Mouse (Mus musculus) 3134 (cell line): ENCODE results near the gene Fam49a.
"Not testable (repeated sequence)": the region's sequence is repeated elsewhere in the genome, so short reads cannot be mapped to it uniquely, and the experiment has no call there.

Experiments used
- DNase-seq: peaks from one replicate; pipeline ENCODE4 v3.0.0-alpha.2; 2011; ENCODE audit warnings: low spot score; ENCODE audit not compliant: insufficient read length; ENCODE audit errors: extremely low read depth

Gene Fam49a

DNA sequence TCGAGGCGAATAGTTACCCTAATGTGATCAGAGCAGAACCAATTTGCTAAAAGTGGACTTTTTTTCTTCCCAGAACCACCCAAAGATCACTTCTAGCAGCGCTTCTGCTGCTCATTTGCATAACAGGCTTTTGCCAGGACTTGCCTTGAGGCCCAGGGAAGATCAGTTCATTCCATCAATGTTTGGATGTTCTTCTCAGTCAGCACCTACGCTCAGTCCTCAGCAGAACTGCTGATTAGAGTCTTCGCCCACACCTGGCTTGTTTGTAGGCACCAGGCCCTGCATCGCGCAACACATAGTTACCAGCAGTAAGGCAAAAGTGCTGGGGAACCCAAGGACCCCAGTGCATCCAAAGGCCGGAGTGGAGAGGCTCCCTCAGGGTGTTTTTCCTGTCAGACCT, 45.3 kb downstream of the Fam49a start:
- DNase-seq: no peak

DNA sequence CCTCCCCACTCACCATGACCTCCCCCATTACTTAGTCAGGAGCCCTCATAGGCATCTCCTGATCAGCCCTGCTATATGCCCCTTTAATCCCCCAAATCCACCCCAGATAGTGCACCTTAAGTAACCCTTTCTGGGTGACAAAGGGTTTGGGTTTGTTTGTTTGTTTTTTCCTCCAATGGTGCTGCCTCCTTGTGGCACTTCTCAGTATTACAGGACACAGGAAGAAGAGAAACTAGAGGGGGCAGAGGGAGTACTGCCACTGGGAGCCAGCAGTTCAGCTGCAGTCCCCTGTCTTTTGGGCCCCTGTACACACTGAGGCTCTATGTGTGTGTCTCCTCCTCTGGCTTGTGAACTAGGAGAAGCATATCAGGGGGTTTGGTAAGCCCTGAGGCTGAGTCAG, 51.5 kb downstream of the Fam49a start:
- DNase-seq: no peak

DNA sequence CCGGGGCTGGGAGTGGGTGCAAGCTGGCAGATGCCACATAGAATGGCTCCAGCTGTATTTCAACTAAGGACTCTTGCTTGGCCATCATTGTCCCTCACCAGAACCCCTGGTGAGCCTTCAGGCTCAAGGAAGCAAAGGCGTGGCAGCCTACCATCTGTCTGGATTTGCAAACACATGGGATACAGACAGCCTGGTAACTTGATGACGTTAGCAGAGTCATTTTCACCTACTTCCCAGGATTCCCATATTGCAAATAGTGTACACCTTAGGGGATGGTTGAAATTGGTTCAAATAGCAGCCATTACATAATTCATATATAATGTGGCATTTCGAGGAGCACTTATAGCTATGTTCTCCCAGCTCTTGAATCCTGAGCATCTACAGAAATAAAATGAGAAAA, 52.0 kb downstream of the Fam49a start:
- DNase-seq: no peak

DNA sequence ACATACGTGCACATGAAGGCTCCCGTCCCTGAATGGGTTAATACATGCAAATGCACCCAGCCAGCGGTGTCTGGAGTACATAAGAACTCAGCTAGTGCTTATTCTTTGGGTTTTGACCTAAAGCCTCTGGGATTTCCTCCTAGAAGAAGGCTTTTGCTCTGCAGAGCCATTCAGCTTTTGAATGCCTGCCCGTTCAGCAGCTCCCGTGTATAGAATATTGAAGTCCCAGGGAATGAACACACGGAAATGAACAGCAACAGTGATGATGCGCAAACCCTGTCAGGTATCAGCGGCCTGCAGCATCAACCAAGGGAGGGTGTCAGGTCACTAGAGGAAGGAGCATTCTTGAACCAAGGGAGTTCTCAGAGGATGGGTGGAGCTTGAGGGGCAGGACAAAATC, 52.4 kb downstream of the Fam49a start:
- DNase-seq: no peak

DNA sequence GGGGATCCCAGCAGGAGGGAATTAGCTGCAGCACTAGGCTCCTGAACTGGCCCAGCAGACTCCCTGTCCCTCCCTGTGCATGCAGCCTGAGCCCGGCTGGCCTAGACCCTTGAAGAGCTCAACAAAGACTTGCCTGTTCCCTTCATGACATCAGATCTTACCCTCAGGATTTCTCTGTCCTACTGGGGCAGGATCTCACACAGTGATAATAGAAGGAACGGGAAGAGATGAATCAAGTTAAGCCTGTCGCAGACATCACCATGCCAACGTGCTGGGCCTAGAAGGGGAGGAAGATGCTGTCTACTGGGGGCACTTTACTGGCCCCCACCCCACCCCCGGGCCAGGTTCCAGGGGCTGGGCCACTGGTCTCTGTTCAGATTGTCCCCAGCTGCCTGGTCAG, 53.1 kb downstream of the Fam49a start:
- DNase-seq: no peak

DNA sequence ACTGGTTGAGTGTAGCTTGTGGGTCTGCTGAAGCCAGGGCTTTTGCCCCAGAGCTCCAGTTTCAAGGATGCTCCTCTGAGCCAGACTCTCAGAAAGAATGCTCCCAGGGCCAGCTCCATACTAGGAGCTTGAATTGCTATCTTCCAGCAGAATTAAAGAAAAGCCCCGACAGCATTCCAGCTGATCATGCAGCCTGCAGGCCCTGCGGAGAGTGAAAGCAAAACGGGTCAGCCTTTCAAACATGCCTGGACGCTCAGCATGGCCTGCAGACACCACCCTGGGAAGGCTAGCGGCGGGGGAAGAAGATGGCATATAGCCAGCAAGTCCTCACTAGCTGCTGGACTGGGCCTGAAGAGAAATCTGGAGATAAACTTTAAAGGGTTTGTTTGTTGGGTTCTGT, 55.0 kb downstream of the Fam49a start:
- DNase-seq: no peak

DNA sequence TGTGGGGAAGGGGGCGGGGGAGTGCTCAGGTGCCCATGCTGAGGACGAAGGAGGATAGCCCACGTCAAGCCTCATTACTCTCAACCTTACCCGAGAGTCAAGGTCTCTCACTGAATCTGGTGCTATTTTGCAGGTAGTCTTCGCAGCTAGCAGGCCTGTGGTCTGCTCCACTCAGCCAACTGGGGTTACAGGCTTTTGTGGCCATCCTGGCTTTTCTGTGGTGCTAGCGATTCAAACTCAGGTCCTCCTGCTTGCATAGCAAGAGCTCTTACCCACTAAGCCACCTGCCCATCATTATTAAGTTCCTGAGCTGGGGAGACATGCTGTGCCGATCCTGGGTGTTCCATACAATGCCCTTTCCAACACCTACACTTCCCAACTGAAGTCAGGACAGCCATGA, 55.7 kb downstream of the Fam49a start:
- DNase-seq: no peak

DNA sequence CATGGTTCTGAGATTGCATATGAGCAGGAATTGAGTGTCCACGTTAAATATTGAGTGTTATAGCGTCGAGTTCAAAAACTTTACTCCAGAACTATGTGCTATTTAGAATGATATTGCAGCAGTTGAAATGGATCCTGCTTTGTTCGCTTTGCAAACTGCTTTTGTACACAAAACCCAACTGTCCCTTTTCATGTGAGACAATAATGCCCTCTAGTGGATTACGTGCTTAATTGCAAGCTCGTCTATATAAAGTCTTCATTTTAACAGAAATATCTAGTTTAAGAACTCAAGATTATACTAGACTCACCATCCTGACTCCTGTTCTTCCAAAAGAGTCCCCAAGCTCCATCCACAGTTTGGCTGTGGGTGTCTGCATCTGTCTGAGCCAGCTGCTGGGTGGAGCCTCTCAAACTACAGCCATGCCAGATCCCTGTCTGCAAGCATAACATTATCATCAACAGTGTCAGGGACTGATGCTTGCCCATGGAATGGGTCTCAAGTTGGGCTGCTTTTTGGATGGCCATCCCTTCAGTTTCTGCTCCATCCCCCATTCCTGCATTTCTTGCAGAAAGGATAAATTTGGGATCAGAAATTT, 56.3 kb downstream of the Fam49a start:
- no peak for DNase-seq

DNA sequence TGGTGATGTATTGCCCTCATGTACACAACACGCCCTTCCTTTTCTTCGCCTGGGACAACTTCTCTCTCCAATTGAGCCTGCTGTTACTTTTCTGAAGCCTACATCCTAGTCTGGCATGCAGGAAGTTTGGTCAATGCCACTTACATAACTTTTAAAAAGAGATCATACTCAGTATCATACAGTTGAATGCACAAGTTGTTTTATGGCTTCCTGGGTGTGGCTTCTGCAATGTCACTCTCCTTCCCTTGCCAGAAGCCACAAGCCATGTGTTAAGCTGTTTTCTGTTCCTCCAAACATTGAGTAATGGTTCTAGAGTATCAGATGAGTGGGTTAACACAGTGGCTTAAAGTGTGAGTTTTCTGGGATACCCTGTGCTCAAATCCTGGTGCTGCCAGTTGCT, 58.8 kb downstream of the Fam49a start:
- DNase-seq: no peak

DNA sequence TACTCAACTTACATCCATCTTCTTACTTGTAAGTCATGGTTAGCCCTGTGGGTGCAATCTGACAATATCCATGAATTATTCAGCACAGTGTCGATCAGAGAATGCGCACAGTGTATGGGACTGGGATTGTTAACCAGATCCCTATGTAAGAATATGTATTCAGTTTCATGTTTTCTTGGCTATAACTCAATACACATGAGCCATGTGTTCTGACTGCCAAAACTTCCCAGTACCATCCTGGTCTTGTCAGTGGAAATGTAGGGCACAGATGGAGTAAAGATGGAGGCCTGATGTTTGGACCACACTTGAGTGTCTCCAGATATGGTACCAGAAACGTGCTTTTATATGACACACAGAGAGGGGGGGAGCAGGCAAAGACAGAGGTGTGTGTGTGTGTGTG, 59.2 kb downstream of the Fam49a start:
- no peak for DNase-seq

DNA sequence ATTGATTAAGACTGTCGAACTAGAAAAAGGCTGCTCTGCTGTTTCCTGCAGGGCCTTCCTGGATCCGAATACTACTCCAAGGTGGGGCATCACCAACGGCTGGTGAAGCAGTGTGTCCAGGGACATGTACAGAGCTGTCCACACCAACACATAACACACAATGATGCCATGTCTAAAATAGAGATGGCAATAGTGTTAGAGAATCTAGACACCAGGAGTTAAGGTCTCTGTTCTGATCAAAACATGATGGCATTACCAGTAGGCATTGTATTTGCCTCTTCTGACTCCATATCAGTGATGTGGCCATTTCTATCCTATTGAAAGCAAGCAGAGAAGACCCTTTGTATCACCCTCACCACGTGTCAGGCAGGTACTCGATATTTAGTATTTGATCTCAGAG, 61.1 kb downstream of the Fam49a start:
- no peak for DNase-seq

DNA sequence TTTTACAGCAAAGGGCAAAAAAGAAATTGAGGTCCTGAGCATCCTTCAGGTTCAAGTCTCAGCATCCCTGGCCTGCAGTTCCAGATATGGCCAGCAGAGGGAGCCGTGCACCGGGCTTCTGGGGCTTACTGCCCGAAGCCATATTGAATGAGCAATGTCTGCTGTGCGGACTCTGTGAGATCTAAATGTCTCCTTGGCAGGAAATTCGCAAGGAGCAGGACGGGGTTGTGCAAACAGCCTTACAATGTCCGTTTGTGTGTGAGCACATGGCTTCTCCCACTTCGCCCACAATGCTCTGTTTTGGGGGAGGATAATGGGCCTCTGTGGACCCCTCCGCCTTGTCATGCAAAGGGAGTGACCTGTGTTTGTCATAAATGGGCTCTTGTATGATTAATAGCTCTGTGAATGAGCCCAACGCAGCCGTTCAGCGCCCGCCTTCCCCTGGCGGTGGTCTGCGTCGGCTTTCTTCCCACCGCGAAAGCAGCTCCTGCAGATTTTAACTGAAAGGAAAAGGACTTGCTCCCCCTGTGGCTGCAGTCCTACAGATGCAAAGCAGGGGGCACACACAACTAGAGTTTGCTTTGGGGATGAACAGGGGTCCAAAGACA, 61.8 kb downstream of the Fam49a start:
- peak; percentile 20 for DNase-seq

DNA sequence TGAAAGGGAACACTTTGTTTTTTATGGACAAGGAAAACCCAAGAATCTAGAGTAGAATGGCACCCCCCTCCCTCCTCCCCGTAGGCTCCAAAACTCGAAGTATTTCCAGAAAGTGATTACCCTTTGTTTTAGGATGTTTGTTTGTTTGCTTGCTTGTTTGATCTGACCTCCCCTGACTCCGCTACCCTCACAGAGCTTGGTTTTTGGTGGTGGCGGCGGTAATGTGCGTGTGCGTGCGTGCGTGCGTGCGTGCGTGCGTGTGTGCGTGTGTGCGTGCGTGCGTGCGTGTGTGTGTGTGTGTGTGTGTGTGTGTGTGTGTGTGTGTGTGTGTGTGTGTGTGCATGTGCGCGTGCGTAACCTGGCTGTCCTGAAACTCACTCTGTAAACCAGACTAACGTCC, 62.3 kb downstream of the Fam49a start:
- DNase-seq: not testable (repeated sequence)

DNA sequence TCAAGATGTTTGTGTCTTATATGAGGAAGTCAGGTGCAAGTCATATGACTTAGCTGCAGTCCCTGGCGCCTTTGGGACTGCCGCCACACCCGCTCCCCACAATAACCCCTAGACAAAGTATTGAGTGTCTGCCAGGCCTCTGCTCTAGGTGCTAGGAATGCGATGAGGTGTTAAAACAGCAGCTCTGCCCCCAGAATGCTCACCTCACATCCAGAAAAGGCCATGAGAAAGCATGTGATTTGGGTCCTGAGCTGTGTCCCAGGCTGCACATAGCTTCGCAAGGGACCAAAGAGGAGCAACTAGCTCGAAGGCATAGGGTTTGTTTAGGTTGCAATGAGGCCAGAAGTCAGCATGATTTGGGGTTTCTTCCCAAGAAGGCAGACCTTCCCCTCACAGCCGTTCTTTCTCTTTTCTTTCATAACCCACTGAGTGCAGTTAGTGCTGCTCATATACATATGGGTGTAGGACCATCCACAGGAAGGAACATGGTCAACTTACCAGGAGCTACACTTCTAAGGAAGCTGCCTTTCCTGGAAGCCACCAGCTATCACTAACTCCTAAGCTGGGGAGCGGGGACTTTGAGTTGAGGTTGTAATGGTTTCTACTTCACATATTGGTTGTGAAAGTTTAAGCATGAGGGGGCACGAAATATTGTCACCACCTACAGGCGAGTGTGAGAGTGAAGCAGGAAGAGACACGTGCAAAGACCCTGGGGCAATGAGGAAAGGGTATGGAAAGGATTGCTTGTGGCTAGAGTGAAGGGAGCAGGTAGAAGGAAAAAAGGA, 71.8 kb downstream of the Fam49a start:
- no peak for DNase-seq

DNA sequence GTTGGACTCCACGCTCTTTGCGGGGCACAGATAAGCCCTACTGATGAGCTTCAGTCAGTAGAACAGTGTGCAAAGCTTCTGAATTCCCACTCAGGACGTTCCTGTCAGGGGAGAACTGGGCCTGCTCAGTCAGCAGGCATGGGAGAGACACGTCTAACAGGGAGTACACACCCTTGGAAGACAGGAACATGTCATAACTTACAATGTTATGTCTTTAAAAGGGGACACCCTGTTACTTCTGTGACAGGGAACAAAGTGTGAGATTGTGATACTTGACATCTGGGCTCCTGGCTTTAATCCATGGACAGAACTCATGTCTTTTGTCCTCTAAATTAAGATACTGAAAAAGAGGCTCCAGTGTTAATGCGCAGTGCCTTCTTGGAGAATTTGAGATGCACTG, 72.5 kb downstream of the Fam49a start:
- DNase-seq: no peak

DNA sequence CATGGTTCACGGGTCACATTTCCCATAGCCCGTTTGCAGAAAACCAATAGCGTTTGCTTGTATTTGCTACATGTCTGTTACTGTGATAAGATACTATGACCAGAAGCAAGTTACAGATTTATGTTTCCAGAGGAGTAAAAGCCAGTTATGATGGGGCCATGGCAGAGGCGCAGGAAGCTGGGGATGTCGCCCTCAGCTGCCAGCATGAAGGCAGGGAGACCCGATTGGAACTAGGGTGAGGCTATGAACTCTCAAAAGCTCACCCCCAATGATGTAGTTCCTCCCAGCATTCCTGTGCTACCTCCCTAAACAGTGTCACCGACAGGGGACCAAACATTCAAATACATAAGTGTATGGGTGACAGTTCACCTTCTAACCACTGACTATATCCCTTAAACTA, 73.6 kb downstream of the Fam49a start:
- DNase-seq: no peak

DNA sequence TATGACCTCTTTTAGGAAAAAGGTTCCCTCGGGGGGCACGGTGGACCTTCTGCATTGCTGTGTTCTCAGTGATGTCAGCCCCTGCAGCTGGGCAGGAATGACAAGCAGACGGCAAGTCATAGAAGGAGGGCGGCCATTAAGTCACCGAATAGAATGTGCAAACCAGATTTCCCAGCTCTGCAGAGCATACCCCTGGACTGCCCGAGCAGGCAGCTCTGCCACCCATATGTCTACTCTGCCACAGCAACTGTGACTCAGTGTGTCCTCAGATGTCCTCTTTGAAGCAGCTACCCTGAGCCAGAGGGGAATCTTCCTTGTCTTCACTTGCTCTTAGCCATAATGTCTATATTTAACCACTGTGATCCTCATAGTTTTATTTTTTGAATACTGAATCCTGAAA, 75.4 kb downstream of the Fam49a start:
- no peak for DNase-seq

DNA sequence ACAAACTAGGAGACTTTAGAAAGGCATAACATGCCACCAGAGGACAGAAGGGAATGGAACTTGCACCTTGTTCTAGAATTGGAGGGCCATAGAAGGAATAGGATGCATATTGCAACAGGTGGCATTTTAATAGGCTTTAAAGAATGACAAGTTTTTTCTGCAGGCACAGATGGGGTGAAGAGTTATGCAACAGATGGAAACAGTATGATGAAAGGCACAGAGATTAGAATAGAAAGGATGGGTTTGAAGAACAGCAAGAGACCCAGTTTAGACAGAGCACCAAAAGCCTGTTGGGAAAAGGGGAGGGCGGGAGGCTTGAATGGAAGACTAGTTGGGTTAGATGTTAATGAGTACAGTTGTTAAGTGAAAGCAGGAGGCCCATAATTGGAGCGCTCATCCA, 81.4 kb downstream of the Fam49a start:
- DNase-seq: no peak

DNA sequence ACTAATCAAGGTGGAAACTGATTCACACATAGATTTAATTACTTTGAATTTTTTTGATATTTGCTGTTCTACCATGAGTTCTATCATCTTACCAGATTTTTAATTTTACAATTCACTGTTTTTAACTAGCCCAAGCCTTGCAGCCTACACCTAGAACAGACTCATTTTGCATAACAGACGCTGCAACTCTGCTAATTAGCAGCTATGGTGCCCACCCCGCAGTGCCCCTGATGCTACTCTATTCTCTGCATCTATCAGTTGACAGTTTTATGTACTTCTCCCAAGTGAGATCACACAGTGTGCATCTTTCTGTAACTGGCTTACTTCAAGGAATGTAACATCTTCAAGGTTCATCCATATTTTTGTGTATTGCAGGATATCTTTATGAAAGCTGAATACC, 86.7 kb downstream of the Fam49a start:
- DNase-seq: no peak

DNA sequence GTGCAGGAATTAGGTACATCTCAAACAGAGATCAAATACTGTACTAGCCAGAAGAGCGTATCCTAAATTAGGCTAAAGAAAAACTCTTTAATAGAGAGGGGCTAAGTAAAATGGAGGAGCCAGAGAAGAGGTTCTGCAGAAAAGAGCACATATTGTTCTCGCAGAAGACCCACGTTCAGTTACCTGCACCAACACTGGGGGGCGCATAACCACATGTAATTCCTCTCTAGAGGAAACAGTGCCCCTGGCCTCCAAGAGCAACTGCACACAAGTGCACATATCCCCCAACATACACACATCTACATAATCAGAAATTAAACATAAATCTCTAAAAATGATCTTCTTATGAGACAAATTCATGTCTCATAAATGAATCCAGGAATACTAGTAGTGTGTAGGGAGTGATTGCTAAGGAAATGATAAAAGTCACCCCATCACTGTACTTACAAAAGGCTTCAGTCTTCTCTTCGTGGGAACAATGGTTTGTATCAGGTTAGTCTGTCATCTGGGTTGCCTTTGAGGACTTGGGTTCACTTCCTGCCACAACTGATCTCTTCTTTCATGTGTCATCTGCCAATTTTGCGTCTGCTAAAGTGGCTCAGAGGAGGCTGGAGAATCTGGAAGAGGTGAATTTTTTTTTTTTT, 87.8 kb downstream of the Fam49a start:
- no peak for DNase-seq

DNA sequence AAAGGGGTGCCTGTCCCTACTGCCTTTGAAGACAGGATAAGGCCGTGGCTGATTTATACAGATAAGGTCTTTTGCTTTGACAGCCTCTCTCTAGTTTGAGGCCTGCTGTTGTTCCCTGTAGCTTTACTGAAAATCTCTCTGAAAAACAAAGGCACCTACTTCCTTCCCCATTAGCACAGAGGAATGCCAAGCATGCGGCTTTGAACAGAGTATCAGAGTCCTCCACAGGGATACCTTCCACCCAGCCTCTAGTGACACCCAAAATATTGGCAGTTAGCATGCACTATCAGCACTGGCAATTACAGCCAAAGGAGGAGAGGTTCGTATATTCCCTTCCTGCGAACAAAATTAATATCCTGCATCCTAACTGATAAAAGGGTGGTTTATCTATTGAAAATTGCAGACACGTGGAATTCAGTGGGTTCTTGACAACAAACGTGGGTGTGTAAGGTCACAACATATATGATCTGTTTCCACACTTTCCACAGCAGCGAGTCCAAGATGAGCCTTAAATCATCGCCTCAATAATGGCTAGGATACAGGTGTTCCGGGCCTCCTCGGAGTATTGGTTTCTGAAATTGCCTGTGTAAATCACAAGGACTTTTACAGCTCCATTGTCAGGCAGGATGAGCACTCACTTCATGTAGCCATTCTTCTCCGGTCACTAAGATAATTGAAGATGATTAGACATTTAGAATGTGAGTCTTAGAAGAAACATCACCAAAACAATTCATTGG, 90.0 kb downstream of the Fam49a start:
- DNase-seq: no peak
